Mouse (Mus musculus) embryonic facial prominence, embryonic 12.5 days (tissue): ENCODE results near the gene Zfp536. TPM values are rescaled to one million over a fixed set of nuclear protein-coding genes. Genes with fewer than 3 reads are reported as not detected.
"Not testable (repeated sequence)": the region's sequence is repeated elsewhere in the genome, so short reads cannot be mapped to it uniquely, and the experiment has no call there.

ENCODE experiments used
- ATAC-seq: fragments of 200-750 bp; cut with Nextera tagmentation; 2 replicates; pipeline ENCODE4 v1.8.0; 2017; ENCODE audit not compliant: insufficient number of reproducible peaks, insufficient read depth, low FRiP score, low TSS enrichment
- H3K27ac ChIP-seq: fragments of 300-500 bp; sonication (generic); 2 replicates; pipeline ENCODE4 v1.5.1; 2016; ENCODE audit warnings: mild to moderate bottlenecking
- H3K27me3 ChIP-seq: fragments of 300-500 bp; sonication (generic); 2 replicates; pipeline ENCODE4 v1.6.1; 2016; ENCODE audit warnings: mild to moderate bottlenecking, moderate library complexity
- H3K36me3 ChIP-seq: fragments of 300-500 bp; sonication (generic); 2 replicates; pipeline ENCODE4 v1.6.1; 2016; ENCODE audit warnings: mild to moderate bottlenecking
- H3K4me1 ChIP-seq: fragments of 300-500 bp; sonication (generic); 2 replicates; pipeline ENCODE4 v1.6.1; 2016
- H3K4me2 ChIP-seq: fragments of 300-500 bp; sonication (generic); replicated peaks from 2 replicates; pipeline ENCODE4 v1.6.1; 2016; ENCODE audit warnings: mild to moderate bottlenecking, moderate library complexity
- H3K4me3 ChIP-seq: fragments of 300-500 bp; sonication (generic); 2 replicates; pipeline ENCODE4 v1.5.1; 2016; ENCODE audit warnings: mild to moderate bottlenecking
- H3K9ac ChIP-seq: fragments of 300-500 bp; sonication (generic); 2 replicates; pipeline ENCODE4 v1.6.1; 2016; ENCODE audit warnings: mild to moderate bottlenecking, moderate library complexity
- H3K9me3 ChIP-seq: fragments of 300-500 bp; sonication (generic); 2 replicates; pipeline ENCODE4 v1.6.1; 2016; ENCODE audit warnings: mild to moderate bottlenecking, moderate library complexity
- WGBS: fragments of 180-500 bp; shearing (Covaris S2); methylation state at CpG from one replicate; pipeline ENCODE4 v1.1.7; 2016; 5-methylcytosine and 5-hydroxymethylcytosine counted together
- polyA plus RNA-seq: library from polyadenylated mRNA; unstranded; fragments of >200 nt; fragmentation: Nextera tagmentation; extraction: Ambion mirVana; gene quantifications from 2 replicates; pipeline ENCODE4 v1.2.1, GENCODE M21; 2016

Gene Zfp536
- polyA plus RNA-seq, 1 experiment from 2014 or later: 18.5 TPM

DNA sequence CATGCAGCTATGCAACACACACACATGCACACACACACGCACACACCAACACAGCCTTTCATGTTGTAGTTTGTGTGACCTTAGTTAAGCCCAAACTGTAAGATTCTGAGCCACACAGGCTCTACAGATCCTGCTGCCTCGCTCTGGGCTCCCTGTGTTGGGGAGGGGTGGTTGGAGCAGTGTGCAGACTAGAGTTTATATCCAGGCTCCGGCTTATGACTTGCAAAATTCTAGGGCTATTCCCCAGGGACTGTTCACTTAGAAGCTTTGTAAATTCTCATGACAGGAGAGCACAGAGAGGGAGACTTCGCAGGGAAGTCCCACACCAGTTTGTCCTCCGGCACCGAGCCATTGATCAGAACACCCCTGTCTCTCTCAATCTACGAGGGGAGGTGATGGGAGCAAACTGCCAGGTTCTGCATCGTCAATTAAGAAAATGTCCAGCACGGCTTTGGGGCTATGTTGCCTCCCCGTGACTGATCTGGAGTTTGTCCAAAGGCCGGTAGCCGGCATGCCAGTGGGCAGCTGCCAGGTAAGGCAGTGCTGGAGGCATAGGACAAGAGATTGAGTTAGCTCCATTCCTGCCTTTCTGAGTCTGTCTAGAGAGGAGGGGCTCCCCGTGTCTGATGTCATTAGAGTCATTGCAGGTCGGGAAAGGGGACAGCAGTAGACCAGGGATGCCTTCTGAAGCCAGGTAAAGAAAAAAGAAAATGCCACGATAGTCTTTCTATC lies 54.6 kb downstream of the Zfp536 start:
- no peak overlapping the region for H3K4me3 ChIP-seq
- no peaks in the 10 kb centered on the region for H3K9me3 ChIP-seq
- WGBS: 68% methylated on average over 15 of the region's 15 CpGs
- no peak overlapping the region for H3K27ac ChIP-seq
- H3K36me3 ChIP-seq: no peaks in the 10 kb centered on the region
- no peak overlapping the region for H3K4me2 ChIP-seq
- no peak overlapping the region for H3K9ac ChIP-seq
- H3K27me3 ChIP-seq: no peaks in the 10 kb centered on the region
- 0 out of 2 replicates have a peak, but pooled peaks cover 14% of the 10 kb centered on the region for H3K4me1 ChIP-seq
- no peak for ATAC-seq

DNA sequence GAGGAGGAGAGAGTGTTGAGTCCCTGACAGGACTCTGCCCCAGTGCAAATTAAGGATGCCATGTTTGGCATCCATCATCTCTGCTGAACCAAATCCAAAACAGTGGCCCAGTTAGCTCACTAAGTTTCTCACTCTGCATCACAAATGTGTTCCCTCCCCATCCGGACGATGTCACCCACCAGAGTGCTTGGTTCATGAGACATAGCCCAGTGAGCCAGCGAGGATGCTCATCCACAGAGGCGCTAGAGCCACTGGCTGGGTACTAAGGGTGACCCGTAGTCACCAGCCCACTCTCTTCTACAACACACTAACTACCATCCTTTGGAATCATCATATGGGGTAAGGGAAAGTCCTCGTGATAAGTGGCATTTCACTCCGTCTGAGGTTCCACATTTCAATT lies 56.4 kb downstream of the Zfp536 start:
- H3K4me2 ChIP-seq: no peak overlapping the region
- H3K9me3 ChIP-seq: no peaks in the 10 kb centered on the region
- H3K4me3 ChIP-seq: no peak overlapping the region
- H3K27me3 ChIP-seq: no peaks in the 10 kb centered on the region
- H3K4me1 ChIP-seq: 0 out of 2 replicates have a peak, but pooled peaks cover 6% of the 10 kb centered on the region
- H3K9ac ChIP-seq: no peak overlapping the region
- 90% methylated on average over 7 of the region's 7 CpGs for WGBS
- H3K27ac ChIP-seq: no peak overlapping the region
- no peak for ATAC-seq
- no peaks in the 10 kb centered on the region for H3K36me3 ChIP-seq

- no peaks in the 10 kb centered on the region for H3K27me3 ChIP-seq
- no peak for ATAC-seq
- no peaks in the 10 kb centered on the region for H3K36me3 ChIP-seq
- no peak overlapping the region for H3K9ac ChIP-seq
- no peak overlapping the region for H3K4me2 ChIP-seq
- no peak overlapping the region for H3K4me3 ChIP-seq
- WGBS: 72% methylated on average over 7 of the region's 7 CpGs
- no peak overlapping the region for H3K27ac ChIP-seq
- no peaks in the 10 kb centered on the region for H3K9me3 ChIP-seq
- H3K4me1 ChIP-seq: 0 out of 2 replicates have a peak, but pooled peaks cover 6% of the 10 kb centered on the region
Observed at GRCm38 (mm10) chr7:37716626-37717025, 56.8 kb downstream of the Zfp536 start.

- Histone ChIP-seq H3K9me3 (no peaks in the 10 kb centered on the region), H3K4me3 (no peak overlapping the region), H3K36me3 (no peaks in the 10 kb centered on the region), H3K27me3 (no peaks in the 10 kb centered on the region), H3K4me2 (no peak overlapping the region), H3K4me1 (no peaks in the 10 kb centered on the region), H3K9ac (no peak overlapping the region), H3K27ac (no peak overlapping the region)
- WGBS: 86% methylated on average over 9 of the region's 9 CpGs
- no peak for ATAC-seq
Observed at GRCm38 (mm10) chr7:37704464-37704863, 69.0 kb downstream of the Zfp536 start.

DNA sequence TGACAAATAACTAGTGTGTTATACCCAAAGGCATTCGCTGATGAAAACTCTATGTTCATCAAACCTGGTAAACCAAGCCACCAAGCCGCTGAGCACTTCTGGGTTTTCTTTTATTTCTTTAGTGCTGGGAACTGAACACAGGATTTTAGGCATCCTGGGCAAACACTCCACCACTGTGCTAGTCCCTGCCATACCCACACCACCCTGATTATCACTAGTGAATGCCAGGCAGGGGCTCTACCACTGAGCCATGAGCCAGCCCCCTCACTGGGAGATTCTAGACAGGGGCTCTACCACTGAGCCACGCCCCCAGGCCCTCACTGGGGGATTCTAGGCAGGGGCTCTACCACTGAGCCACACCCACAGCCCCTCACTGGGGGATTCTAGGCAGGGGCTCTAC lies 76.1 kb downstream of the Zfp536 start:
- H3K9me3 ChIP-seq, H3K4me3 ChIP-seq, H3K27me3 ChIP-seq, ATAC-seq, H3K36me3 ChIP-seq, H3K9ac ChIP-seq, H3K27ac ChIP-seq, H3K4me2 ChIP-seq: not testable (repeated sequence)
- WGBS: 87% methylated on average over 3 of the region's 3 CpGs
- H3K4me1 ChIP-seq: peaks cover 10% of the 10 kb centered on the region; the same call in 1 of the 2 replicates

DNA sequence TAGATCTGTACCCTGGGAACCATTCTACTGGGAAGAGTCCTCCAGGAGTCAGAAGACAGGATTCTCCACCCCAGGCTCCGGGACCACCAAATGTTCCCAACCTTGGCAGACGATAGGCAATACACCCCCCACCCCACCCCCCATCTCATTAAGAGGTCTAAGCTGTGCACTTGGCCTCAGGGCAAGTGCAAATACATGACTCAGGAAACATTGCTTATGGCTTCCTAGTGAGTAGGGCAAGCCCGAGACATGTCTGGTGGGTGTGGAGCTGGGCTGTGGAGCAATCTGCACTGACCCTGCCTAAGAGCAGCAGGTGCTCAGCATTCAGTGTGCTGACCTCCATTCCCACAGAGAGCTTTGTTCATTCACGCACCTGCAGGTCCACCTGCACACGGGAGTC lies 78.4 kb downstream of the Zfp536 start:
- no peaks in the 10 kb centered on the region for H3K36me3 ChIP-seq
- H3K4me3 ChIP-seq: no peak overlapping the region
- no peaks in the 10 kb centered on the region for H3K9me3 ChIP-seq
- WGBS: 54% methylated on average over 5 of the region's 5 CpGs
- no peak overlapping the region for H3K27ac ChIP-seq
- no peak overlapping the region for H3K4me2 ChIP-seq
- no peak overlapping the region for H3K9ac ChIP-seq
- H3K27me3 ChIP-seq: no peaks in the 10 kb centered on the region
- no peak for ATAC-seq
- peaks cover 17% of the 10 kb centered on the region for H3K4me1 ChIP-seq

DNA sequence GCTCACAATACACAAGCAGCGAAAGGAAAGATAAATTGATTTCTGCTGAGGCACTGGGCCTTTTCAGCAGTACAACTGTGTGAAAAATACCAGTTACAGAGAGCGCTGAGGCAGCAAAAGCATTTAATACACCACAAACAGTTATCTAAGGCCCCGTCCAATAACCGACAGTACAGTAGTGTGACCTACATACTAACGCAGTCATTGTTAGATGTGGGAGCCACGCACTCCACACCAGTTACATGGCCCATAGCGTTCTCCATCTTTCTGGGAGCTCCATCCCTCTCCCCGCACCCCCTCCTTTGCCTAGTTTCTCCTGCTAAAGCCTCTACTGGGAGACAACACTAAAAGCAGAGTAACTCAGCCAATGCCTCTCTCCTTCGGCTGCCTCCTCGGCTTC lies 82.8 kb downstream of the Zfp536 start:
- H3K9ac ChIP-seq: no peak overlapping the region
- H3K4me3 ChIP-seq: no peak overlapping the region
- H3K36me3 ChIP-seq: no peaks in the 10 kb centered on the region
- 76% methylated on average over 10 of the region's 10 CpGs for WGBS
- H3K4me2 ChIP-seq: no peak overlapping the region
- peaks cover 29% of the 10 kb centered on the region for H3K4me1 ChIP-seq
- ATAC-seq: no peak
- H3K9me3 ChIP-seq: no peaks in the 10 kb centered on the region
- H3K27me3 ChIP-seq: no peaks in the 10 kb centered on the region
- no peak overlapping the region for H3K27ac ChIP-seq

GRCm38 (mm10) chr7:37689561-37690305 lies 83.7 kb downstream of the Zfp536 start:
- Histone ChIP-seq H3K4me3 (no peak overlapping the region), H3K4me2 (peak overlapping the region; percentile 2; the same call in 1 of the 2 replicates), H3K27ac (0 out of 2 replicates have a peak overlapping the region, but pooled peaks have one; percentile 48), H3K9ac (no peak overlapping the region), H3K4me1 (peaks cover 24% of the 10 kb centered on the region), H3K36me3 (no peaks in the 10 kb centered on the region), H3K9me3 (no peaks in the 10 kb centered on the region), H3K27me3 (no peaks in the 10 kb centered on the region)
- ATAC-seq: no peak
- 35% methylated on average over 23 of the region's 23 CpGs for WGBS

DNA sequence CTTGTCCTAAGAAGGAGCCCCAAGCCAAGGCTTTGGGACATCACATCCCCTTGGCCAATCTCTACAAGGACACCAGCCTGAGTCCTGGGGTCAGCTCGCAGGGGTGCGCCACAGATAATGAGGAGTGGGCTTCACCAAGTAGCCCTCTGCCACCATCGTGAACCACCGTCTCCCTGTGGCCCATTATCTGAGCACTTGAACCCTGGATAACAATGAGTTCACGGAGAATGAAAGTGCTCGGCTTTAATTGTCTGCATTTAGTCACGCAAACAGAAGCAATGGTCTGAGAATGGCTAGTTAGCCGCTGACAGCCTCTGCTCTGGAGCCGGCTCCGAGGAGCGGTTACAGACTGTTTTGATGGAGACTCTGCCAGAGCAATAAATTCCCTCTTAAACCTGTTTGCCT lies 84.3 kb downstream of the Zfp536 start:
- 50% methylated on average over 11 of the region's 11 CpGs for WGBS
- peak overlapping the region; percentile 13; the same call in 1 of the 2 replicates for H3K4me2 ChIP-seq
- H3K4me1 ChIP-seq: peaks cover 24% of the 10 kb centered on the region
- no peak overlapping the region for H3K4me3 ChIP-seq
- no peaks in the 10 kb centered on the region for H3K27me3 ChIP-seq
- no peaks in the 10 kb centered on the region for H3K36me3 ChIP-seq
- ATAC-seq: no peak
- H3K9ac ChIP-seq: no peak overlapping the region; the same call in 1 of the 2 replicates
- no peaks in the 10 kb centered on the region for H3K9me3 ChIP-seq
- no peak overlapping the region for H3K27ac ChIP-seq

DNA sequence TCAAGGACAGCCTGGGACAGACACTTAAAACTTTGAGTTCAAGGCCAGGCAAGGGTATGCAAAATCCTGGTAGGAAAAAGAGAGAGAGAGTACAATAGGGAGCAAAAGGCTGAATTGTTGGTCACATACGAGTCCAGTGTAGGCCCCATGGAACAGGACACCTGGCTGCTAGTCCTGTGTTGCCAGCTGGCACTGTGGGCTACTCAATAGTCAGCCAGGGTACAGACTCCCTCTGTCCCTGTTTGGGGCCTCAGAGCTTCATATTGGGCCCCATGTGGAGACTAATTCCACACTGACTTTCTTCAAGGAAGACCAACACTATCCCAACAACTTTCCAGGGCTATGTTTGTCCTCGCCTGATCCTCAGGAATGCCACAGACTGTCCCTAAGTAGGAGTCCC lies 87.1 kb downstream of the Zfp536 start:
- peaks cover 17% of the 10 kb centered on the region for H3K4me1 ChIP-seq
- H3K4me2 ChIP-seq: no peak overlapping the region
- H3K9ac ChIP-seq: no peak overlapping the region
- H3K9me3 ChIP-seq: no peaks in the 10 kb centered on the region
- ATAC-seq: no peak
- no peaks in the 10 kb centered on the region for H3K27me3 ChIP-seq
- H3K27ac ChIP-seq: no peak overlapping the region
- no peak overlapping the region for H3K4me3 ChIP-seq
- WGBS: 85% methylated on average over 2 of the region's 2 CpGs
- no peaks in the 10 kb centered on the region for H3K36me3 ChIP-seq

GRCm38 (mm10) chr7:37685247-37685646 lies 88.2 kb downstream of the Zfp536 start:
- H3K27me3 ChIP-seq: no peaks in the 10 kb centered on the region
- peaks cover 13% of the 10 kb centered on the region; the same call in 1 of the 2 replicates for H3K4me1 ChIP-seq
- H3K9me3 ChIP-seq: no peaks in the 10 kb centered on the region
- WGBS: 83% methylated on average over 3 of the region's 3 CpGs
- H3K36me3 ChIP-seq: no peaks in the 10 kb centered on the region
- no peak overlapping the region for H3K27ac ChIP-seq
- no peak overlapping the region for H3K4me2 ChIP-seq
- no peak overlapping the region for H3K4me3 ChIP-seq
- ATAC-seq: no peak
- no peak overlapping the region for H3K9ac ChIP-seq

DNA sequence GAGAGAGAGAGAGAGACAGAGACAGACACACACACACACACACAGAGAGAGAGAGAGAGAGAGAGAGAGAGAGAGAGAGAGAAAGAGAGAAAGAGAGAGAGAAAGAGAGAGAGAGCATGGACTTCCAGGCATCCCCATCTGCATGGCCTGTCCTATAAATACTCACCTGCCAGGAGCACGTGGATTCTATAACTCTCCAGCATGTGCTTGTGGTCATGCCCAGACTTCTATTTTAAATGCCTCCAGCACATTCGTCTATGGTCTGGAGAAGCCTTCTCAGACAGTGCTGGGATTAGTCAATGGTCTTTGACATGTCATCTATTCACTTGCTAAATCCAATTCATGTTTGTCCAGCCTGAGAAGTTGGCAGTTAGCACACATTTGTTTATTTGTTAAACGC lies 92.1 kb downstream of the Zfp536 start:
- Histone ChIP-seq H3K36me3 (no peaks in the 10 kb centered on the region), H3K4me3 (no peak overlapping the region), H3K27ac (no peak overlapping the region), H3K9me3 (no peaks in the 10 kb centered on the region), H3K4me2 (no peak overlapping the region), H3K27me3 (no peaks in the 10 kb centered on the region), H3K4me1 (no peaks in the 10 kb centered on the region), H3K9ac (no peak overlapping the region)
- ATAC-seq: no peak
- WGBS: 65% methylated on average over 3 of the region's 3 CpGs
